Mouse (Mus musculus) layer of hippocampus, adult 18-20 months (tissue): Measurements from ENCODE around the gene Pan3. TPM values are rescaled to one million over a fixed set of nuclear protein-coding genes. Genes with fewer than 3 reads are reported as not detected.
A peak's percentile ranks its signal among the peaks of the same experiment; 100 is the strongest.
"Not testable (repeated sequence)": the region's sequence is repeated elsewhere in the genome, so short reads cannot be mapped to it uniquely, and the experiment has no call there.

Experiments used
- DNase-seq, 2 experiments: peaks; one replicate each; pipeline ENCODE4 v3.0.0; 2022; ENCODE audit warnings: low spot score in 2 of 2
- total RNA-seq, 2 experiments: library from RNA; stranded (reverse); gene quantifications; 2 replicates each; pipeline ENCODE4 v1.2.3; 2021

Pan3 gene
- total RNA-seq, 2 experiments from 2014 or later: 84.8 to 88.2 TPM

- DNase-seq: no peak
Observed at GRCm38 (mm10) chr5:147549016-147549755, 119.2 kb downstream of the Pan3 start.

GRCm38 (mm10) chr5:147551879-147552627 lies 122.1 kb downstream of the Pan3 start:
- no peak for DNase-seq

- not testable (repeated sequence) for DNase-seq
Observed at GRCm38 (mm10) chr5:147557641-147558040, 127.7 kb downstream of the Pan3 start.

- no peak for DNase-seq
Observed at GRCm38 (mm10) chr5:147563511-147564139, 133.7 kb downstream of the Pan3 start.

GRCm38 (mm10) chr5:147564140-147564590 lies 134.2 kb downstream of the Pan3 start:
- DNase-seq: no peak

GRCm38 (mm10) chr5:147565444-147565843 lies 135.5 kb downstream of the Pan3 start:
- peak; percentile 27 to 62 for DNase-seq

- no peak for DNase-seq
Observed at GRCm38 (mm10) chr5:147566335-147566734, 136.4 kb downstream of the Pan3 start.

GRCm38 (mm10) chr5:147572695-147573094 lies 142.7 kb downstream of the Pan3 start:
- no peak for DNase-seq

GRCm38 (mm10) chr5:147573555-147573954 lies 143.6 kb downstream of the Pan3 start:
- no peak for DNase-seq

- no peak for DNase-seq
Observed at GRCm38 (mm10) chr5:147574517-147574916, 144.6 kb downstream of the Pan3 start.

GRCm38 (mm10) chr5:147577003-147577402 lies 147.0 kb downstream of the Pan3 start:
- DNase-seq: no peak

- DNase-seq: no peak
Observed at GRCm38 (mm10) chr5:147579148-147579547, 149.2 kb downstream of the Pan3 start.

GRCm38 (mm10) chr5:147579691-147580090 lies 149.7 kb downstream of the Pan3 start:
- DNase-seq: no peak

- no peak for DNase-seq
Observed at GRCm38 (mm10) chr5:147580181-147580580, 150.2 kb downstream of the Pan3 start.

GRCm38 (mm10) chr5:147583702-147584298 lies 153.8 kb downstream of the Pan3 start:
- peak; percentile 57 to 85 for DNase-seq

GRCm38 (mm10) chr5:147584648-147585047 lies 154.7 kb downstream of the Pan3 start:
- no peak for DNase-seq

GRCm38 (mm10) chr5:147585070-147585469 lies 155.1 kb downstream of the Pan3 start:
- no peak for DNase-seq

GRCm38 (mm10) chr5:147589814-147590213 lies 159.9 kb downstream of the Pan3 start:
- DNase-seq: no peak

GRCm38 (mm10) chr5:147597825-147598224 lies 167.9 kb downstream of the Pan3 start:
- DNase-seq: no peak
